Mouse (Mus musculus): ENCODE data around the gene Mthfsd. TPM values are rescaled to one million over a fixed set of nuclear protein-coding genes. Genes with fewer than 3 reads are reported as not detected.

Mthfsd gene
- polyA plus RNA-seq, 1 experiment from 2014 or later = 45.2 TPM

DNA sequence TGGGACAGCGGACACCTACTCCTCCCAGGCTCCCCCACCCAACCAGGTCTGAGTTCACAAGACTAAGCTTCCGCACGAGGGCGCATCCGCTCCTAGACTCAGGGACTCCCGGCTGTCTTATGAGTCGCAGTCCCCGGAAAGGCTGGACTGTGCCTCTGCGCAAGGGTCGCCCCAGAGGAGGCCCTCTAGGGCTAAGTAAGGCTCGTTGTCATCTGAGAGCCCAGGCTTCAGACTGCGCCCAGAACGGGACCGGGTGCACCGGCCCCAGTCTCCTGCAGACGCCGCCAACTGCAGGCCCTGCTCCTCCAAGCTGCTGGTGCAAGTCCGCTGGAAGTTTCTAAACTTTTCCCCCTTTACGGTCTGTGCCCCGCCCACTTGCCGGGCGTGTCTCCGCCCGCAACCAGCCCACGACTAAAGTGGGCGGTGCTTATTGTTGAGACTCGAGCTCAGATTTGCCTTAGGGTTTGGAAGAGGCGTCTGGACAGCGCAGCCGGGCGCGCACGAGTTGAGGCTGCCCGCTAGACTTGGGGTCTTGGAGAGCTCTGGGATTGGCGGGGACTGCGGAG lies 17.2 kb upstream of the Mthfsd start:
- Histone ChIP-seq H3K4me3 (ENCODE audit: low read length) (peak overlapping the region; percentile 24), H3K9ac (ENCODE audit: low read depth, low read length) (no peak overlapping the region), H3K36me3 (ENCODE audit: control insufficient read depth, insufficient read depth, low read length) (no peaks in the 10 kb centered on the region), H3K9me3 (ENCODE audit: control insufficient read depth, low read length) (no peaks in the 10 kb centered on the region), H3K27me3 (replicated peaks; ENCODE audit: control insufficient read depth, insufficient read depth, low read length) (peaks cover 77% of the 10 kb centered on the region), H3K4me1 (ENCODE audit: control insufficient read depth, insufficient read depth, low read depth, low read length) (peaks cover 17% of the 10 kb centered on the region), H3K27ac (ENCODE audit: low read depth, low read length) (no peak overlapping the region), H3K4me2 (ENCODE audit: low read length) (peak overlapping the region; percentile 51)
- peak; percentile 69; the same call in 1 of the 2 replicates for ATAC-seq
- under 1% methylated on average over 35 of the region's 36 CpGs for WGBS

GRCm38 (mm10) chr8:121124547-121125239 lies 16.5 kb upstream of the Mthfsd start:
- Histone ChIP-seq H3K27ac (ENCODE audit: low read depth, low read length) (no peak overlapping the region), H3K4me1 (ENCODE audit: control insufficient read depth, insufficient read depth, low read depth, low read length) (peaks cover 17% of the 10 kb centered on the region), H3K27me3 (replicated peaks; ENCODE audit: control insufficient read depth, insufficient read depth, low read length) (peaks cover 77% of the 10 kb centered on the region), H3K36me3 (ENCODE audit: control insufficient read depth, insufficient read depth, low read length) (no peaks in the 10 kb centered on the region), H3K4me2 (ENCODE audit: low read length) (peak overlapping the region; percentile 11), H3K9me3 (ENCODE audit: control insufficient read depth, low read length) (no peaks in the 10 kb centered on the region), H3K9ac (ENCODE audit: low read depth, low read length) (no peak overlapping the region), H3K4me3 (ENCODE audit: low read length) (no peak overlapping the region)
- no peak for ATAC-seq
- 2% methylated on average over 17 of the region's 17 CpGs for WGBS

GRCm38 (mm10) chr8:121123113-121123512 lies 14.9 kb upstream of the Mthfsd start:
- no peak overlapping the region for H3K9ac ChIP-seq (ENCODE audit: low read depth, low read length)
- H3K36me3 ChIP-seq (ENCODE audit: control insufficient read depth, insufficient read depth, low read length) = no peaks in the 10 kb centered on the region
- peaks cover 9% of the 10 kb centered on the region for H3K4me1 ChIP-seq (ENCODE audit: control insufficient read depth, insufficient read depth, low read depth, low read length)
- WGBS = 29% methylated on average over 2 of the region's 2 CpGs
- H3K4me3 ChIP-seq (ENCODE audit: low read length) = no peak overlapping the region
- no peak overlapping the region for H3K27ac ChIP-seq (ENCODE audit: low read depth, low read length)
- H3K9me3 ChIP-seq (ENCODE audit: control insufficient read depth, low read length) = no peaks in the 10 kb centered on the region
- ATAC-seq = no peak
- H3K4me2 ChIP-seq (ENCODE audit: low read length) = no peak overlapping the region
- peaks cover 72% of the 10 kb centered on the region for H3K27me3 ChIP-seq (replicated peaks; ENCODE audit: control insufficient read depth, insufficient read depth, low read length)

- peaks cover 79% of the 10 kb centered on the region for H3K27me3 ChIP-seq (replicated peaks; ENCODE audit: control insufficient read depth, insufficient read depth, low read length)
- WGBS = 7% methylated on average over 7 of the region's 7 CpGs
- ATAC-seq = no peak
Measured at GRCm38 (mm10) chr8:121122368-121122767, 14.2 kb upstream of the Mthfsd start.

DNA sequence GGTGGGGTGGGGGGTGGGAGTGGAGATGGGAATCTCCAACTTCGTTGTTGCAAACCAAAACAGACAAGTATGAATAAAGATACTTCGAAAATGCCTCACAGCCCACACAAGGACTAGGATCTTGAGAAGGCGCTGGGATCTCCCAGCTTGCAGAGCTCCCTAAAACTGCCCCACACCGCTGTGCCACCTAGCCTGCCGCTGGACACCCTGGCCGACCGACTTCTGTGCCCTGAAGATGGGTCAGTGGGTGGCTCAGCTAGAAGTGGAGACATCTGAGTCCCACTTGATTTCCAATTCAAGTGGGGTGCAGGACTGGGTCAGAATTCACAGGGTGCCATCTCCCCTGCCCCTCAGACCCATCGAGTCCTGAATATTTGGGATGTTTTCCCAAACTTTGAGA lies 13.5 kb upstream of the Mthfsd start:
- ATAC-seq = no peak
- 6% methylated on average over 8 of the region's 8 CpGs for WGBS
- H3K36me3 ChIP-seq (ENCODE audit: control insufficient read depth, insufficient read depth, low read length) = no peaks in the 10 kb centered on the region

More at GRCm38 (mm10) chr8:121122368-121122767, 14.2 kb upstream of the Mthfsd start:
- Histone ChIP-seq H3K27ac (ENCODE audit: low read depth, low read length) (no peak overlapping the region), H3K36me3 (ENCODE audit: control insufficient read depth, insufficient read depth, low read length) (no peaks in the 10 kb centered on the region), H3K4me3 (ENCODE audit: low read length) (no peak overlapping the region), H3K4me2 (ENCODE audit: low read length) (no peak overlapping the region), H3K9ac (ENCODE audit: low read depth, low read length) (no peak overlapping the region), H3K4me1 (ENCODE audit: control insufficient read depth, insufficient read depth, low read depth, low read length) (peaks cover 7% of the 10 kb centered on the region), H3K9me3 (ENCODE audit: control insufficient read depth, low read length) (no peaks in the 10 kb centered on the region)

GRCm38 (mm10) chr8:121120456-121121419 lies 12.5 kb upstream of the Mthfsd start:
- peaks cover 4% of the 10 kb centered on the region; the same call in 1 of the 2 replicates for H3K9me3 ChIP-seq (ENCODE audit: control insufficient read depth, low read length)
- no peak overlapping the region for H3K4me2 ChIP-seq (ENCODE audit: low read length)
- no peak overlapping the region for H3K9ac ChIP-seq (ENCODE audit: low read depth, low read length)
- ATAC-seq = no peak
- H3K4me1 ChIP-seq (ENCODE audit: control insufficient read depth, insufficient read depth, low read depth, low read length) = peaks cover 17% of the 10 kb centered on the region
- no peak overlapping the region for H3K27ac ChIP-seq (ENCODE audit: low read depth, low read length)
- 0 out of 2 replicates have a peak overlapping the region, but pooled peaks have one; percentile 3 for H3K4me3 ChIP-seq (ENCODE audit: low read length)
- 7% methylated on average over 17 of the region's 17 CpGs for WGBS
- no peaks in the 10 kb centered on the region for H3K36me3 ChIP-seq (ENCODE audit: control insufficient read depth, insufficient read depth, low read length)
- H3K27me3 ChIP-seq (replicated peaks; ENCODE audit: control insufficient read depth, insufficient read depth, low read length) = peaks cover 83% of the 10 kb centered on the region

More for the DNA sequence above, 13.5 kb upstream of the Mthfsd start:
- no peak overlapping the region for H3K4me3 ChIP-seq (ENCODE audit: low read length)
- peaks cover 81% of the 10 kb centered on the region for H3K27me3 ChIP-seq (replicated peaks; ENCODE audit: control insufficient read depth, insufficient read depth, low read length)
- peaks cover 4% of the 10 kb centered on the region; the same call in 1 of the 2 replicates for H3K9me3 ChIP-seq (ENCODE audit: control insufficient read depth, low read length)
- no peak overlapping the region for H3K9ac ChIP-seq (ENCODE audit: low read depth, low read length)
- H3K4me1 ChIP-seq (ENCODE audit: control insufficient read depth, insufficient read depth, low read depth, low read length) = peaks cover 12% of the 10 kb centered on the region
- H3K4me2 ChIP-seq (ENCODE audit: low read length) = no peak overlapping the region
- H3K27ac ChIP-seq (ENCODE audit: low read depth, low read length) = no peak overlapping the region

GRCm38 (mm10) chr8:121119635-121120455 lies 11.7 kb upstream of the Mthfsd start:
- Histone ChIP-seq H3K4me3 (ENCODE audit: low read length) (0 out of 2 replicates have a peak overlapping the region, but pooled peaks have one; percentile 3), H3K9me3 (ENCODE audit: control insufficient read depth, low read length) (peaks cover 4% of the 10 kb centered on the region; the same call in 1 of the 2 replicates), H3K9ac (ENCODE audit: low read depth, low read length) (no peak overlapping the region), H3K27ac (ENCODE audit: low read depth, low read length) (no peak overlapping the region), H3K4me2 (ENCODE audit: low read length) (no peak overlapping the region), H3K27me3 (replicated peaks; ENCODE audit: control insufficient read depth, insufficient read depth, low read length) (peaks cover 82% of the 10 kb centered on the region), H3K36me3 (ENCODE audit: control insufficient read depth, insufficient read depth, low read length) (no peaks in the 10 kb centered on the region), H3K4me1 (ENCODE audit: control insufficient read depth, insufficient read depth, low read depth, low read length) (peaks cover 13% of the 10 kb centered on the region)
- ATAC-seq = no peak
- whole genome bisulfite sequencing = 8% methylated on average over 12 of the region's 12 CpGs

DNA sequence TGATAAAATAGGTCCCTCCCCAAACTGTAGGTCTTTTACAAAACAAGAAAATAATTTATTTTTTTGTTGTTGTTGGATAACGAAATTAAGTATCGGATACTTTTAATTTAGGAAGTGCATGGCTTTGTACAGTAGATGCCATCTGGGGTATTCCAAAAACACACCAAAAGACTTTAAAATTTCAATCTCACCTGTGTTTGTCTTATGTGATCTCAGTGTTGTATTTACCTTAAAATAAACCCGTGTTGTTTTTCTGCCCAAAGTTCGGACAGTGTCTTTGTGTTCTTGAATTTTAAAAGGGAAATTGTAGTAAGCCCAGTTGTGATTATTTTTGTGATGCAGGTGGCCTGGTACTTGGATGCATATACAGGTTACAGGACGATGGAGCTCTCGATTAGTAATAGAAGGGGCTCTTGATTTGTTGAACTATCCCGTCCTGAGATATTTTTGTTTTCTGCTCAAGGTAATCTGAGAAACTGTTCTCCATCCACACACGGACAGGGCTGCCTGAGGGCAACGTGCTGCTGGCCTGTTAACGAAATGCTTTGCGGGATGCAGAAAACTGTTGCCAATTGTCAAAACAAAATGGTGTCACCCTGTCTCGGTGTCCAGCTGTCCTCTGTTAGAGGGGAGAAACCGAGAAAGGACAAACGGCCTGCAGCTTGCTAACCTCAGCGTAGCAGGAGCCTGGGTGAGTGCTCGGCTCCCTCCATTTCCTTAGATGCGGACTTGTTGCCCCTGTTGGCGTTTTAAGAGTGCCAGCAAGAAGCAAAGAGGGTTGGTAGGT lies 10.6 kb upstream of the Mthfsd start:
- WGBS = under 1% methylated on average over 18 of the region's 18 CpGs

More for the DNA sequence above, 10.6 kb upstream of the Mthfsd start:
- H3K27me3 ChIP-seq (replicated peaks; ENCODE audit: control insufficient read depth, insufficient read depth, low read length) = peaks cover 80% of the 10 kb centered on the region
- peaks cover 4% of the 10 kb centered on the region; the same call in 1 of the 2 replicates for H3K9me3 ChIP-seq (ENCODE audit: control insufficient read depth, low read length)
- H3K4me3 ChIP-seq (ENCODE audit: low read length) = no peak overlapping the region
- H3K36me3 ChIP-seq (ENCODE audit: control insufficient read depth, insufficient read depth, low read length) = no peaks in the 10 kb centered on the region
- no peak overlapping the region for H3K4me2 ChIP-seq (ENCODE audit: low read length)
- peaks cover 13% of the 10 kb centered on the region for H3K4me1 ChIP-seq (ENCODE audit: control insufficient read depth, insufficient read depth, low read depth, low read length)
- no peak for ATAC-seq
- H3K27ac ChIP-seq (ENCODE audit: low read depth, low read length) = no peak overlapping the region
- no peak overlapping the region for H3K9ac ChIP-seq (ENCODE audit: low read depth, low read length)
